Mouse (Mus musculus) central nervous system, embryonic 14 days (tissue): ENCODE measurements around the gene Olfr1279. TPM values are rescaled to one million over a fixed set of nuclear protein-coding genes. Genes with fewer than 3 reads are reported as not detected.

Source experiments
- polyA plus RNA-seq: library from polyadenylated mRNA; depleted of rRNA; stranded (reverse); fragments of >200 nt; gene quantifications from 2 replicates; pipeline ENCODE4 v1.2.3, GENCODE M21; 2012; rRNA removed

The Olfr1279 gene
- not detected in 2 replicates for polyA plus RNA-seq

GRCm38 (mm10) chr2:111300374-111300773 is at the start of gene Olfr1279:
Olfr1279 (plus strand) TSS chr2:111300635.

DNA sequence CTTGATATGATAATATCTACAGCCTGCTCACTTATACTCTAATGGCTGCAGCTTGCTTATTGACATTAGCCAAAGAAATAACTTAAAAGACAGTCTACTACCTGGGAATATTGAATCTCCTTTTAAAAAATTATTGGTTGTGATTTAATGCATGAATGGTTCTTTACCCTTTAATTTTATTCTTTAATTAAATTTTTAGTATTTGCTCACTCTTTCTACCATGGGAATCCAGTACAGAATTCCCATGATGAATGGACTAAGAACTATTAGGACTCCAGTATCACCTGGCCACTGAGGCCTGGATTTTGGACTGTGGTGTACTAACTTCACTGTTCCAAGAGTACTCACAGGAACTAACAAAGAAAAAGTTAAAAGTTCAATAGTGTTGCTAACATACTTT is 46.2 kb upstream of the Olfr1279 start, which contains the start of gene Olfr1276:
TSS of gene Olfr1276 (plus strand) at position 301 of the 400 bp plus-strand sequence.

DNA sequence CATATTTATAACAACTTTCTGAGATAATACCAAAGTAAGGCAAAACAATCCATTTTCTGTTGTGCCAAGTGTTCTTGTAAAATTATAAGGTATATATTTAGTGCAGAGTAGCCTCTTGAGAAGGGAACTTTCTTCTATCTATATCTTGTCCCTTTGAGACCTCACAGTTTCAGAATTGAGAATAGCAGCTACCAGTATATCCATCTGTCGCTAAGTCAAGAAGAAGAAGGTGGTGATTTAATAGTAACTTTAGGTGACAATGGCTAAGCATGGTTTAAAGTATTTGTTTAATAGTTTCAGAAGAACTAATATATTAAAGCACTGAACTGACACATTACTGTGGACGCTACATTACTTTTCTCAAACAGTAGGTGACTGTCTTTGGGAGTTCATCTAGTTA is 26.4 kb upstream of the Olfr1279 start, which contains the start of gene Olfr1277:
TSS of gene Olfr1277 (minus strand) at position 101 of the 400 bp plus-strand sequence.

DNA sequence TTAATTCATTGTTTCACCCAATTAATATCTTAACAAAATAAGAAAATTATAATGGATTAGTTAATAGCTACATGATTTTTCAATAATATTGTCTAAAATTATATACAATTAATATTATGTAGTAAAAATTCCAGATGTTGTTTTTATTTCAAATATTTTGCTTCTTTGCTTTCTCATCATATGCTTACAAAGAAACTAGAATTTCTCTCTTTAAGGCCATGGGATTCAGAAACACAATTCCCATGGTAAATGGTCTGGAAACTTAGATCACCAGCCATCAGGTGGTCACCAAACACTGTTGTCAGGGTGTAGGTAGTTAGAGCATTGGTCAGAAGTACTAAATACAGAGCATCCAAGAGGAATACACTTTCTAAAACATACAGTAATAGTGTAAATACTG is 10.6 kb upstream of the Olfr1279 start, which contains the start of gene Olfr1278:
TSS of gene Olfr1278 (plus strand) at position 301 of the 400 bp plus-strand sequence.

DNA sequence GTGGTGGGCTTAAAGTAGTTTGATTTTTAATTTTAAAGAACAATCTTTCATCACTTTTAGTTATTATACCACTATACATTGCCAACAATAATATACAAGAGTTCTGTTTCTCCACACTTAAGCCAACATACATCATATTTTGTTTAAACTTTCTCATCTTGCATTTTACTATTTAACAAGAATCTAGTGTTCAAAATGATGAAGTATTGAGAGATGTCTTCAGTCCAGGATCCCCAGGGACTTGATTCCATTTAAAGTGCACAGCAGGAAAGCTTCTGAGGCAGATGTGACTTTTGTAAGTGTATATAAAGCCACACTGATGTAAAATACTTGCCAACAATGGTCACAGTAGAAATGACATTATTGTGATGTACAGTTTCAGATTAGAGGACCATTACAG is 13.3 kb downstream of the Olfr1279 start, which contains the start of gene Olfr1280:
TSS of gene Olfr1280 (plus strand) at position 301 of the 400 bp plus-strand sequence.

DNA sequence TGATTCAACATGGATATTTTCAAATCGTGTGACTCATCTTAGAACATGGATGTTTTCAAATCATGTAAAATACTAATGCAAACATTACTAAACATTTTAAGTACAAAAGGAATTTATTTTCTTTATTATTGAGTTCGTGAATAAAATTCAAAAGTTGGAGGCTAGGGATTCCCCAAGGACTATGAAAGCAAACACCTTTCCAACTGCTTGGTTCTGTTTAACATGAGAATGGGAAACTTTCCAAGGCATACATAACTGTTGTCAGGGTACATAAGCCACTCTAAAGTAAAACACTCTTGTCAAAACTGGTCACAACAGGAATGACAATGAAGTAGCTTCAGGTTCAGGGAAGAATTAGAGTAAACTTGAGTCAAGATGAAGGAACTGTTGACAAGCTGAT is 25.8 kb downstream of the Olfr1279 start, which contains the start of gene Olfr1281:
TSS of gene Olfr1281 (plus strand) at position 301 of the 400 bp plus-strand sequence.

GRCm38 (mm10) chr2:111335976-111336375 is 35.5 kb downstream of the Olfr1279 start, which contains the start of gene Olfr1282:
Olfr1282 (minus strand) TSS chr2:111336076.

Other genes starting within 250 kb of the Olfr1279 start
- gene Gm13941, start 194.7 kb upstream of the Olfr1279 start, polyA plus RNA-seq: not detected in 2 replicates
- not detected in 2 replicates for gene Gm15130, start 147.7 kb upstream of the Olfr1279 start, polyA plus RNA-seq
- not detected in 2 replicates for gene 4930430A15Rik, start 71.0 kb upstream of the Olfr1279 start, polyA plus RNA-seq
- gene Olfr1275, start 65.3 kb upstream of the Olfr1279 start, polyA plus RNA-seq: not detected in 2 replicates
- not detected in 2 replicates for gene Olfr1276, start 46.1 kb upstream of the Olfr1279 start, polyA plus RNA-seq
- not detected in 2 replicates for gene Olfr1277, start 26.5 kb upstream of the Olfr1279 start, polyA plus RNA-seq
- gene Olfr1278, start 10.5 kb upstream of the Olfr1279 start, polyA plus RNA-seq: not detected in 2 replicates
- not detected in 2 replicates for gene Olfr1280, start 13.4 kb downstream of the Olfr1279 start, polyA plus RNA-seq
- not detected in 2 replicates for gene Olfr1281, start 25.9 kb downstream of the Olfr1279 start, polyA plus RNA-seq
- not detected in 2 replicates for gene Olfr1282, start 35.4 kb downstream of the Olfr1279 start, polyA plus RNA-seq
- not detected in 2 replicates for gene Olfr1283, start 66.2 kb downstream of the Olfr1279 start, polyA plus RNA-seq
- gene Olfr1284, start 74.9 kb downstream of the Olfr1279 start, polyA plus RNA-seq: not detected in 2 replicates
- gene Olfr1286, start 122.5 kb downstream of the Olfr1279 start, polyA plus RNA-seq: not detected in 2 replicates
- gene Olfr1287, start 148.5 kb downstream of the Olfr1279 start, polyA plus RNA-seq: not detected in 2 replicates
- not detected in 2 replicates for gene Olfr1288, start 173.5 kb downstream of the Olfr1279 start, polyA plus RNA-seq
- not detected in 2 replicates for gene Olfr1289, start 180.2 kb downstream of the Olfr1279 start, polyA plus RNA-seq
- gene Olfr1290, start 193.2 kb downstream of the Olfr1279 start, polyA plus RNA-seq: not detected in 2 replicates
- gene Olfr1291-ps1, start 196.5 kb downstream of the Olfr1279 start, polyA plus RNA-seq: not detected in 2 replicates
- not detected in 2 replicates for gene Olfr1293-ps, start 224.6 kb downstream of the Olfr1279 start, polyA plus RNA-seq
- gene Olfr1294, start 239.7 kb downstream of the Olfr1279 start, polyA plus RNA-seq: not detected in 2 replicates